Mouse (Mus musculus): ENCODE results near the gene Tpm1. TPM values are rescaled to one million over a fixed set of nuclear protein-coding genes. Genes with fewer than 3 reads are reported as not detected.

Gene Tpm1
- polyA plus RNA-seq, 1 experiment from 2014 or later: 818 TPM

GRCm38 (mm10) chr9:66999698-67000097 is 49.5 kb downstream of the Tpm1 start:
- Histone ChIP-seq H3K27me3 (no peaks in the 10 kb centered on the region), H3K4me1 (no peaks in the 10 kb centered on the region), H3K9ac (no peak overlapping the region), H3K9me3 (no peaks in the 10 kb centered on the region), H3K36me3 (no peaks in the 10 kb centered on the region), H3K4me3 (no peak overlapping the region), H3K4me2 (no peak overlapping the region), H3K27ac (no peak overlapping the region)
- ATAC-seq (ENCODE audit: insufficient number of reproducible peaks, insufficient read depth, low FRiP score, low TSS enrichment, low read depth): no peak
- 86% methylated on average over 8 of the region's 8 CpGs for WGBS

- Histone ChIP-seq H3K4me2 (no peak overlapping the region), H3K27me3 (no peaks in the 10 kb centered on the region), H3K27ac (no peak overlapping the region), H3K36me3 (no peaks in the 10 kb centered on the region), H3K9me3 (no peaks in the 10 kb centered on the region), H3K9ac (no peak overlapping the region), H3K4me1 (peaks cover 42% of the 10 kb centered on the region), H3K4me3 (no peak overlapping the region)
- WGBS: 73% methylated on average over 8 of the region's 8 CpGs
- ATAC-seq (ENCODE audit: insufficient number of reproducible peaks, insufficient read depth, low FRiP score, low TSS enrichment, low read depth): no peak
Measured at GRCm38 (mm10) chr9:66991750-66992410, 57.3 kb downstream of the Tpm1 start.

GRCm38 (mm10) chr9:66991021-66991749 is 58.0 kb downstream of the Tpm1 start:
- Histone ChIP-seq H3K4me2 (no peak overlapping the region), H3K9ac (no peak overlapping the region), H3K9me3 (no peaks in the 10 kb centered on the region), H3K27me3 (no peaks in the 10 kb centered on the region), H3K36me3 (no peaks in the 10 kb centered on the region), H3K27ac (no peak overlapping the region), H3K4me1 (peaks cover 44% of the 10 kb centered on the region), H3K4me3 (no peak overlapping the region)
- no peak for ATAC-seq (ENCODE audit: insufficient number of reproducible peaks, insufficient read depth, low FRiP score, low TSS enrichment, low read depth)
- 65% methylated on average over 9 of the region's 9 CpGs for WGBS

GRCm38 (mm10) chr9:66990046-66990445 is 59.2 kb downstream of the Tpm1 start:
- peaks cover 44% of the 10 kb centered on the region for H3K4me1 ChIP-seq
- no peaks in the 10 kb centered on the region for H3K27me3 ChIP-seq
- no peaks in the 10 kb centered on the region for H3K9me3 ChIP-seq
- WGBS: 90% methylated on average over 5 of the region's 5 CpGs
- no peak overlapping the region for H3K4me2 ChIP-seq
- H3K27ac ChIP-seq: no peak overlapping the region
- ATAC-seq (ENCODE audit: insufficient number of reproducible peaks, insufficient read depth, low FRiP score, low TSS enrichment, low read depth): no peak
- H3K9ac ChIP-seq: no peak overlapping the region
- no peaks in the 10 kb centered on the region for H3K36me3 ChIP-seq
- no peak overlapping the region for H3K4me3 ChIP-seq

- Histone ChIP-seq H3K9me3 (no peaks in the 10 kb centered on the region), H3K27ac (peak overlapping the region; percentile 93), H3K9ac (no peak overlapping the region), H3K4me1 (peaks cover 44% of the 10 kb centered on the region), H3K4me2 (no peak overlapping the region), H3K4me3 (no peak overlapping the region), H3K27me3 (no peaks in the 10 kb centered on the region), H3K36me3 (no peaks in the 10 kb centered on the region)
- 63% methylated on average over 6 of the region's 6 CpGs for WGBS
- ATAC-seq (ENCODE audit: insufficient number of reproducible peaks, insufficient read depth, low FRiP score, low TSS enrichment, low read depth): no peak
Measured at GRCm38 (mm10) chr9:66989581-66989980, 59.6 kb downstream of the Tpm1 start.

DNA sequence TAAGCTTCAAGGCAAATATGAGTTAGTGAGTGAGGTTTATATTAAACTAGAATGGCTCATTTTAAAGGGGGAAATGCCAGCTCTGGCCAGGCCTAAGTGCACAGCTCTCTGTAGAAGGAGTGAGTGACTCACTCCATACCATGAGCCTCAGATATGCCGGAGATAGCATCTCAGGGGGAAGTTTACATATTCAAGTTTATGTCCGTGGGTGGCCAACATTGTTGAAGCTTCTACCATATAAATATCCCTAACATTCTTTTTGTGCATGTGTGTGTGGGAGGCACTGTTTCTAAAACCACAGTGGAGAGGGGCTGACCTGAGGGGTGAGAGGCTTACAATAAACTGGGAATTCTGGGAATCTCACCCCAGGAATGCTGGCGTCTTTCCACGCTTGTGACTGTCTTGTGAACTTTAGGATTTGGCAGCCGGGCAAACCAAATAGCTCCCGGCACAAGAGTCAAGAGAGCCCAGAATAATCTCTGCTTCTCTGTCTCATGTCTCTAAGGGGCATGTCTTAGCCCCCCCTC is 60.3 kb downstream of the Tpm1 start:
- no peak overlapping the region for H3K9ac ChIP-seq
- H3K36me3 ChIP-seq: no peaks in the 10 kb centered on the region
- peaks cover 44% of the 10 kb centered on the region for H3K4me1 ChIP-seq
- peak overlapping the region; percentile 93 for H3K27ac ChIP-seq
- ATAC-seq (ENCODE audit: insufficient number of reproducible peaks, insufficient read depth, low FRiP score, low TSS enrichment, low read depth): peak; percentile 59; the same call in 1 of the 2 replicates
- H3K4me3 ChIP-seq: no peak overlapping the region
- WGBS: 31% methylated on average over 6 of the region's 6 CpGs
- H3K9me3 ChIP-seq: no peaks in the 10 kb centered on the region
- no peaks in the 10 kb centered on the region for H3K27me3 ChIP-seq
- H3K4me2 ChIP-seq: 0 out of 2 replicates have a peak overlapping the region, but pooled peaks have one; percentile 11

GRCm38 (mm10) chr9:66988198-66988887 is 60.9 kb downstream of the Tpm1 start:
- ATAC-seq (ENCODE audit: insufficient number of reproducible peaks, insufficient read depth, low FRiP score, low TSS enrichment, low read depth): no peak
- no peaks in the 10 kb centered on the region for H3K27me3 ChIP-seq
- H3K4me3 ChIP-seq: no peak overlapping the region
- H3K4me1 ChIP-seq: peaks cover 44% of the 10 kb centered on the region
- H3K36me3 ChIP-seq: no peaks in the 10 kb centered on the region
- H3K4me2 ChIP-seq: 0 out of 2 replicates have a peak overlapping the region, but pooled peaks have one; percentile 11
- H3K27ac ChIP-seq: peak overlapping the region; percentile 93
- no peak overlapping the region for H3K9ac ChIP-seq
- no peaks in the 10 kb centered on the region for H3K9me3 ChIP-seq
- 49% methylated on average over 11 of the region's 11 CpGs for WGBS

GRCm38 (mm10) chr9:66985377-66985776 is 63.8 kb downstream of the Tpm1 start:
- peaks cover 36% of the 10 kb centered on the region for H3K4me1 ChIP-seq
- no peaks in the 10 kb centered on the region for H3K27me3 ChIP-seq
- no peak overlapping the region for H3K4me3 ChIP-seq
- no peak overlapping the region for H3K9ac ChIP-seq
- no peak overlapping the region for H3K27ac ChIP-seq
- H3K36me3 ChIP-seq: no peaks in the 10 kb centered on the region
- H3K4me2 ChIP-seq: no peak overlapping the region
- 74% methylated on average over 7 of the region's 7 CpGs for WGBS
- no peaks in the 10 kb centered on the region for H3K9me3 ChIP-seq
- no peak for ATAC-seq (ENCODE audit: insufficient number of reproducible peaks, insufficient read depth, low FRiP score, low TSS enrichment, low read depth)

DNA sequence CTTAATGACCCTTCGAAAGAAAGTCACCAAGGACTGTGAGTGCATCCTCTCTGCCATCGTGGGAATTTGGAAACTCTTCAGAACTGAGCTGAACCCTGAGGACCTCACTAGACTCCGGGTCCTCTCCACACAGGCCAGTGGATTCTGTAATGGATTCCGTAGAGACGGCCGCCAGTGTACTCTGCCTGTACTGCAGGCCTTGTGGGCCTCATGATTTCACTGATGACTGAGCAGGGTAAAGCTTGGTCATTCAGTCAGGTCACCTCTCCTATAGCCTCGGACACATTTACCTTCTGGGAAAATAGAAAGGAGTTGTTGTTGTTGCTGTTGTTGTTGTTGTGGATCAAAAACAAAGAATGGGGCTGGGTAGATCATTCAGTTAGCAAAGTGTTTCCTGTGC is 67.1 kb downstream of the Tpm1 start:
- no peaks in the 10 kb centered on the region for H3K27me3 ChIP-seq
- ATAC-seq (ENCODE audit: insufficient number of reproducible peaks, insufficient read depth, low FRiP score, low TSS enrichment, low read depth): no peak
- no peak overlapping the region for H3K27ac ChIP-seq
- H3K4me2 ChIP-seq: no peak overlapping the region
- 78% methylated on average over 7 of the region's 7 CpGs for WGBS
- no peak overlapping the region for H3K9ac ChIP-seq
- peaks cover 4% of the 10 kb centered on the region; the same call in 1 of the 2 replicates for H3K4me1 ChIP-seq
- no peak overlapping the region for H3K4me3 ChIP-seq
- H3K9me3 ChIP-seq: no peaks in the 10 kb centered on the region
- no peaks in the 10 kb centered on the region for H3K36me3 ChIP-seq

DNA sequence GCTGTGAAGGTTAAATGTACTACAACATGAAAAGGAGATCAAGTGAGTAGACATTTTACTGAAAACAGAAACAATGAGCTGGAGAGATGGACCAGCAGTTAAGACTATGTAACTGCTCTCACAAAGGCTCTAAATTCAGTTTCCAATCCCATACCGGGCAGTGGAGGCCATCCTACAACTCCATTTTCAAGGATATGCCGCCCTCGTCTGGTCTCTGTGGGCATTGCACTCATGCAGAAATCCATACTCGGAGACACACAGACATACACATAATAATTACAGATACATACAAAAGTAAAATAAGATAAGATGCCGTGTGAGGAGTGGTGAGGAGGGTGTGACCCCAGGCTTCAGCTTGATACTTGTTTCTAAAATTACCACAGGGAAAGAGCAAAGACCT is 68.7 kb downstream of the Tpm1 start:
- H3K27ac ChIP-seq: no peak overlapping the region
- H3K9me3 ChIP-seq: no peaks in the 10 kb centered on the region
- H3K4me3 ChIP-seq: no peak overlapping the region
- WGBS: 14% methylated on average over 5 of the region's 5 CpGs
- H3K36me3 ChIP-seq: no peaks in the 10 kb centered on the region
- no peak overlapping the region for H3K9ac ChIP-seq
- H3K4me2 ChIP-seq: no peak overlapping the region
- no peaks in the 10 kb centered on the region for H3K27me3 ChIP-seq
- H3K4me1 ChIP-seq: 0 out of 2 replicates have a peak, but pooled peaks cover 7% of the 10 kb centered on the region
- ATAC-seq (ENCODE audit: insufficient number of reproducible peaks, insufficient read depth, low FRiP score, low TSS enrichment, low read depth): no peak

DNA sequence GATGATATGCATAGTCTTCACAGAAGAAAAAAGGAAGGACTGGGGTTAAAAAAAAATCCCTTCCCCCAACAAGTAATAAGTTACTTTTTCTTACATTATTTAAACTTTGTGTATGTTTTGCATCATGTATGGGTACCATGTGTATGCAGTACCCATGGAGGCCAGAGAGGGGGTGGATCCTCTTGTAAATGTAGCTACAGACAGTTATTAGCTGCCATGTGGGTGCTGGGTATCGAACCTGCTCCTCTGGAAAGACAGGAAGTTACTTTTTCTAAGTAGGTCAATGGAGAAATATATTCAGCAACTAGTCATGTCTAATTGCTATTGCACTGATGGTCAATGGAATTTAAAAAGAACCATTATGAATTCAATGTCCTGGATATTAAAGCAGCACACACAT is 70.7 kb downstream of the Tpm1 start:
- 68% methylated on average over 1 of the region's 1 CpGs for WGBS
- peaks cover 10% of the 10 kb centered on the region; the same call in 1 of the 2 replicates for H3K4me1 ChIP-seq
- no peak for ATAC-seq (ENCODE audit: insufficient number of reproducible peaks, insufficient read depth, low FRiP score, low TSS enrichment, low read depth)
- no peaks in the 10 kb centered on the region for H3K9me3 ChIP-seq
- no peak overlapping the region for H3K9ac ChIP-seq
- H3K27me3 ChIP-seq: no peaks in the 10 kb centered on the region
- H3K4me2 ChIP-seq: no peak overlapping the region
- H3K27ac ChIP-seq: no peak overlapping the region
- H3K4me3 ChIP-seq: no peak overlapping the region
- H3K36me3 ChIP-seq: no peaks in the 10 kb centered on the region
